Mouse (Mus musculus): Measurements from ENCODE around the gene Rai14. TPM values are rescaled to one million over a fixed set of nuclear protein-coding genes. Genes with fewer than 3 reads are reported as not detected.

Rai14 gene
- total RNA-seq, 2 experiments from 2014 or later, result 2.6 to 3.5 TPM

DNA sequence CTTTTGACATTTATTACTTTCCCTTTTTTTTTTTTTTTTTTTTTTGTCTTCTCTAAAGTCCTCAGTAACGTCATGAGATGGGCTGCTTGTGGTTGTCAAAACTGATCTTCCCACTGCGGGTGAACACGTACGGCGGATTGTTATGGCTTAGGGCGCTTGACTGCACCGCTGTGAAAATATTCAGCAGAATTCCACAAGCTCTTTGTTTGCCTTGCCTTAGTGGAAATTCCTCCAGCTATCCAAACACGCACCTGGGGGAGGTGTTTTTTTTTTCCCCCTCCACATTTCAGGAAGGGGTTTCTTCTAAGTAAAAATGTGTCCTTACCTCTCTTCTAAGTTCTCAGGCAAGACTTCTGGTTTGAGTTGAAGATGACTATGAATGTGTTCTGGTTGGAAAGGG, 6.2 kb upstream of the Rai14 start:
- DNase-seq, result no peak

DNA sequence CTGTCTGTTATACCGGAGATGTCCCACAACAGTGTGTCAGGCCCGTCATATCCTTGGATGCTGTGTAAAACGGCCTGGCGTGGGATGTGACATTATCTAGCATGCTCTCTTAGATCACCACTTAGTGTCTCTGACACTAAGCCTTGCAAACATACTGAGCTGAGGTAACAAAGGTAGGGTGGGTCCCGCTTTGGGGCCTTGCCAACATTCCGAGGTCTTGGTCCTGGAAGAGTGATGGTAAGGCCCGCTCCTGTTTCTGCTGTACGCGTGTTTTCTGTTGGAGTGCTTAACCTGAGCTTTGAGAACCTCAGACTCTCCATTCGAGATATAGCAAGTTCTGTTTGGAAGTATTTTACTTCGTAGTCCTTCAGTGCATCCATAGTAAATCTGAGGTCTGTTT, 5.8 kb upstream of the Rai14 start:
- DNase-seq, result no peak

DNA sequence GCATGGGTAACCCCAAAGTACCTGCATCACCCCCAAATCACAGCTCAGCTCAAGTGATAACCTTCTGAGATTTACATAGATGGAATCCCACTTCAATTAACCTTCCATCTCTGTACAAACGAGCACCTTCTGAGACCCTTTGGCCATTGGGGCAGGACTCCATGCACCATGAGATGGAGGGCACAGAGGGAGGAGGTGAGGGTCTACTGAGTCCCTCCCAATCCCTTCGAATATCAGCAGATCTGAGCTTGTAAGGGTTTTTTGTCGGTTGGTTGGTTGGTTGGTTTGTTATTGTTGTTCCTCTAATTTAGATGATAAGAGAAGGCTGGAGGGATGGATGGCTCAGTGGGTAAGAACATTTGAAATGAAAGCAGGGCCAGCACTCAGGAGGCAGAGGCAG, 5.1 kb upstream of the Rai14 start:
- DNase-seq, result no peak

DNA sequence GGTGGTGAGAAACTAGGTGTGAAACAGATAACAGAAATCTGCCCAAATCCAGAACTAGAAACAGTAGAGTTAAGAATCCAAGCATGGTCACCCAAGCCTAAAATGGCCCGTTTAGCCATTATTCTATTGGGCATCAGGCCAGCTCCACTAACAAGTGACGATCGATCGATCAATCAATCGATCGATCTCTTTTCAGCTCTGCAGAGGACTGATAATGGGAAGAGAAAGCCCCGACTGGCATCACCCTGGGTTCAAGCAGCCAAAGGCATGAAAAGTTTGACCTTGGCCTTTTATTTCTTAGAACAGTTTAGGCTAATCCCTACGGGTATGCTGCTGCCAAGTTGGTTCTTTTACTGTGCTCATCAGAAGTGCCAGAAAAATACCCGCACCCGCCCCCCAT, 4.3 kb upstream of the Rai14 start:
- DNase-seq, result no peak

DNA sequence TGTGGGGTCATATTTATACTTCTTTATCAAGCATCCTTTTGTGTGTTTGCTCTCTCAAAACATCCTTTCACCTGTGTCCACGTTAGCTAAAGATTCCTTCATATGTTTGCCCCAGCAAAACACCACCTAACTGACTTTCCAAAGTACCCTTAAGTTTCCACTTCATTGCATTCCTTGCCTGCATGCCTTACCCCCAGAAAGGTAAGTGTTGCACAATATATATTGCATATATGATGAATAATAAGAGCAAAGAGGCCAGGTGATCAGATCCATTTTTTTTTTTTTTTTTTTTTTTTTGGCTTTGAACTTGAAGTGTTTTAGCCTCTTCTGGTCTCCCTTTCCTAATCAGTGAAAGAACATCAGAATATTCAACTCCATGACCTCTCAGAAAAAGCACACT, 2.9 kb upstream of the Rai14 start:
- DNase-seq, result no peak

DNA sequence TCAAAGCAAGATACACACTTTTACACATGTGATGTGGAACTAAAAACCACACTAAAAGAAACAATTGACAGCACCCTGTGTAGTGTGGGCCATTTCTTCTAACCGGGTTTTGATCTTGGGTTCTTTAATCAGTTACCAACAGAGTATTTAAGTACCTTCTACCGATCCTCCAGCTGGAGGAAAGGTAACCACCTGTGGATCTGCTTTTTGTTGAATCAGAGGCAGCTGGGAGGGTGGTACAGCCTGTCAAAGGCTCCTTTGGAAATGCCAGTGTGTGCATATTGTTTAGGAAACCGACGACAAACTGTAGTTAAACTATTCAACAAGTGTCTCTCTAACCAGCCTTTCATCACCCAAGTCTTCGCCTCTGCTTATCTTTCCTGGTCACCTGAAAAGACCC, 1.5 kb upstream of the Rai14 start:
- DNase-seq, result no peak

DNA sequence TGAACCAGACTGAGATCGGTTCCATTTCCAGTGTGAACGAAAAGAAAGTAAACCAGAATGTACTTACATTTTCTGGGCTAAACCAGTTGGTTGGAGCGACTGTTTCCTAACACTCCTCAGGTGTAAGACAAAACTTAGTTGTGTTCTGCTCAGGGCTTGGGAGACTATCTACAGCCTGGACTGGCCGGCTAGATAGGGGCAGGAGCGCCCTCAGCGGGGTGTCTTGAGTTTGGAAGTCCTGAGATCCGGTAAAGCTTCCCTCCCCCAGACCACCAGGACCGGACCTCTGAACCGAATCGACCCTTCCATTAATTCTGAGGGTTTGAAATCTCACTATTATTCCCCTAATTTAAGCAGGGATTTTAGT, 698 bp upstream of the Rai14 start:
- DNase-seq, result no peak

DNA sequence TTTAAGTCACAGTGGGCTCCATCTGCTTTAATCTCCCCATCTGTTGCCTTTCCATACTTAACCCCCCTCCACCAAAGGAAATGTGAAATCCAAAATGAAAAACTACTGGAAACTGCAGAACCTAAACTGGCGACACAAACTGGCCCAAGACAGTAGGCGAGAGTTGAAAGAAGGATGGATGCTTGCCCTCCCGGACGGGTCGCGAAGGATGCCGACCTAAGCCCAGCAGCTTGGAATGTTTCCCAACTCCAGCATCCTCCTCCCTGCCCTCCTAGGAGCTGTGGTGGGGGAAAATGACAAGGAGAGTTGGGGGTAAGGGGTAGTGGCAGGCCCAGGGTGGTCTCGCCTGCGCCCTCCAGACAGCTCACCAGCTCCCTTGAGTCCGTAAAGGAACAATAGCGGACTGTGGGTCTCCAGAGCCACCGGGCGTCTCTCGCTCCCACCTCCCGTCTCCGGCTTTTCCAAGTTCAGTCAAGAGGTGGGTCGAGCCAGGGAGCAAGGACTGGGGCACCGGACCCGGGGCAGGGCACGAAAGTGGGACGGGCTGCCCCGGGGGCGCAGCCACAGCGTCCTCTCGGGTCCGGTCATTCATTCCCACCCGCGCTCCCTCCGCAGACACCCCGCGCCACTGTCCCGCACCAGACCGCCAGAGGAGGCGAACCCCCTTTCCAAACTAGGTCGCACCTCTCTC, 653 bp downstream of the Rai14 start:
- no peak for DNase-seq

DNA sequence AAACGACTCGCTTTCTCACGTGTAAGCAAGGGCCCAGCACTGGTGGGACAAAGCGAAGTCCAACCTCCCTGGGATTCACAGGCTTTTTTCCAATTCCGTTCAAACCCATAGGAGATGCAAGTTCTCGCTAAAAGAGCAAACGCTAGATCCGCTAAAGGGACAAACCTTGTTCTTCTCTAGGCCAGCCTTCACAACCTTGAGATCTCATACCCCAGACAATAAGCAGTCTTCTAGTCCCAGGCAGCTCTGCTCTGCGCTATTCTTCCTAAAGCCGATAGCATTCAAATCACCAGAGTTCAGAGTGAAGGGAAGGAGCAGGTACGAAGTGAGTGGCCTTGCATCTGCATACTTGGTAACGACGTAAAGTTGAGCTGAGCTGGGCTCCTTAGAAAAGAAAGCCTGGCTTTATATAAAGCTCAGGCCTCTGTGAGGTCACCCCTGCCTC, 1.2 kb downstream of the Rai14 start:
- no peak for DNase-seq

DNA sequence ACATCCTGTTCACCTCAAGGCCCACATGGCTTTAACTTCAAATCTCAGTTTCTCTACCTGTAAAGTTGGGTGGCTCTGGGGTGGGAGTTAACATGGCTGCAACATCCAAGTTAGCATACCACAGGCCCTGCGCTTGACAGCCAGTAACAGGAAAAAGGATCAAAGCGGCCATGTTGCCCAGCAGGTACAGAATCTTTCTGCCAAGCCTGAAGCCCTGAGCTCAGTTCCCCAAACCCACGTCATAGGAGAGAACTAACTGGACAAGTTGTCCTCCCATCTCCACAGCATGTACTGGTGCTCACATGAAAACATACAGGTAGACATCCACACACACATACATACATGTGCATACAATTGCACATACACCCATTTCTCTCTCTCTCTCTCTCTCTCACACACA, 2.1 kb downstream of the Rai14 start:
- no peak for DNase-seq

DNA sequence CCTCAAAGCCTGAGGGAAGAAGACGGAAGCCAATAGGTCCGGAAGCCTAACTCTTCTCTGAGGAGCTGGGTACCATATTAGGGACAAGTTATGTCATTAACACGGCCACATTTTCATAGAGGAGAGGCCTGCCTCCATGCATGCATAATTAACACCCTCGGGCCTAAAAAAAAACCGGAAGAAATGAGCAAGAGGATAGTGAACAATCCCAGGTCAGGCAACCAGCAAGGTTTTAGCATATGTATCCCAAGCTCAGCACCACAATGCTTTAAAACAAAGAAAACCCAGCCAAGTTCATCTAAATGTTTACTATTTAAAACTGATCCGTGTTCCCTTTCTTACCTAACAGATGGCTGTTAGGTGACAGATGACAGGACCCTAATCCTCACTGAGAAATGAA, 3.2 kb downstream of the Rai14 start:
- no peak for DNase-seq

DNA sequence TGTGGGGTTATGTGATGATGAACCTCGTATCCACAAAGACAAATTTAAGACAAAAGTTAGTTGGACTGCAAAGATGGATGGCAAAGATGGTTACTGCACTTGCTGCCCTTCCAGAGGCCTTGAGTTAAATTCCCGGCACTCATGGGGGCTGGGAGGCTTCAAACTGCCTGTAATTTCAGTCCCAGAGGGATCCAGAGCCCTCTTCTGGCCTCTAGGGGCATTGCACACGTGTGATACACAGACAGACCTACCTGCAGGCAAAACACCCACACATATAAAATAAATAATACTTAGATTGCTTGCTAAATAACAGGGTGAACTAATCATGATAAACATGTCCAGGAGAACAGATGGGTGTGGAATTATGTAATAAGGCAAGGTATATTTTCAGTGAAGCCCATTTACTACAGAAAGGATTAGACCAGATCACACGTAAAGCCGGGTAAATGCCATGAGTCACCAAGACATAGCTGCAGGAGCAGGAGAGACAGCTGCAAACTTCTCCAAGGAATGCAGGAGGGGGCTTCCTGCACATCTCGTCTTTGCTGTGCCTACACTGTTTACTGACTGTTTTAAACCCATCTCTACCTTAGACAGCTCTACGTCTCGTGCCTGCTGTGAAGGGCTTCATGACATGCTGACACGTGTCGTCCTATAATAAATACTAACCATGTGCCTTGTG, 5.7 kb downstream of the Rai14 start:
- DNase-seq, result no peak

DNA sequence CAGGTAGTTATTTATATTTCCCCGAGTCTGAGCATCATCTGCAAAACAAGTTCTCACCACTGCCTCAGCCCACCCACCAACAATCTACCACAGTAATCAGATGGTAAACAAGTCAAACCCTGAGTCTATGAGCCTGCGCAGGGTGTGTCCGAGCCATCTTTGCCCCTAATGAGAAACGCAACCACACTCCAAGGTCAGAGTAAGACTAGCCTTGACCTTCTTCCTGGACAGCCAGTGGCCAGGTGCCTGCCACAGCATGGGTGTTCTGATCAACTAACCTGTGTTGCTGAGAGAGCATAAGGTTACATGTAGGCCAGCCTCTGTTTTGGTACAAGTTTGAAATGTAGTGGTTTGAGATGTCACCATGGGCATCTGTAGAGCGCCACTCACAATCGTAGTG, 7.3 kb downstream of the Rai14 start:
- DNase-seq, result no peak

DNA sequence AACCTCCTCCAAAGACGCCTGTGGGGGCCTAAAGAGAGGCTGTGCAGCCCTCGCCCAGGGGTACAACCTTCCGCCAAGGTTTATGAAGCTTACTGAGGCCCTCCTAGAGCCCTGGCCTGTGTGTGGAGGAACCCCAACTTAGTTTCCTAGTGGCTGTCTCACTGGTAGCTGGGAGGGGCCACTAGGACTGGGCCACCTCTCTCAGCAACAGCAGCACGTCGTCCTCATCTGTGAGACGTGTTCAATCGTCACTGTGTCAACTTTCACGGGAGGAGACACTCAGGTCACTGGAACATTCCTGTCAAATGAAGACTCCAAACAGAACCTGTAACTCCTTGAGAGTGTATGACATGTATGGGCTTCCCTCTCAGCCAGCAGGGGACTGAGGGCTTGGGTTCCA, 8.0 kb downstream of the Rai14 start:
- DNase-seq, result no peak

DNA sequence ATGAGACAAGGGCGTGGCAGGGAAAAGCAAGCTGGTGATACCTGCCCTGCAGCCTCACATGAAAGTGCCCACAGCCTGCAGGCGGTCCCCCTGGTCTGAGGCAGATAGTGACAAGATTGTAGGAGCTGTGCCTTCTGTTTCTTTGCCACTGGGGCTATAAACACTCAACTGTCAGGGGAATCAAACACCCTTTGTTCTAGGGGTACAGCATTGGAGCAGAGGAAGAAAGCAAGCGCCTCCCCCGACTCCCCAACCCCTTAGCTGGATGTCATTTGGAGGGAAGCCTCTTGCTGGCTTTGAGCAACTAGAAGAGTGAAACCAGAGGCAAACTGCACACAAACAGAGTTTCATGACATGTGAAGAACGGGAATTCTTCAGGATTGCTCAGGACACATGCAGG, 8.7 kb downstream of the Rai14 start:
- DNase-seq, result no peak

DNA sequence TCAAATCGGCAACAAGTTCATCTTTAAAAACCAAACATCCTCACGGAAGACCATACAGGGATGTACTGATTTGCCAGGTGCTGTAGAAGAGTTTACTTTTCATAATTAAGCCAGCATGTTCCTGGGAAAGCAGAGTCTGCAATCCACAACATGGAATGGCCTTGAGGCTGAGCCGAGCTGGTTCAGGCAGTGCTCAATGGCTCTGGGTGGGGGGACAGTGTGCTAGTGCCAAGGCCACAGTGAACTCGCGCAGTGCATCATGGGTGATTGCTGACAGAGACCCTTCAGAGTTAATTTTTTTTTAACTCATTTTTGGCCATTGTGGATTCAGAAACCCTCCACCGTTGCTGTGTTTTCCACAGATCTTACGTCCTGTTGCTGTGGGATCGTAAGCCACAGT, 10.1 kb downstream of the Rai14 start:
- no peak for DNase-seq

DNA sequence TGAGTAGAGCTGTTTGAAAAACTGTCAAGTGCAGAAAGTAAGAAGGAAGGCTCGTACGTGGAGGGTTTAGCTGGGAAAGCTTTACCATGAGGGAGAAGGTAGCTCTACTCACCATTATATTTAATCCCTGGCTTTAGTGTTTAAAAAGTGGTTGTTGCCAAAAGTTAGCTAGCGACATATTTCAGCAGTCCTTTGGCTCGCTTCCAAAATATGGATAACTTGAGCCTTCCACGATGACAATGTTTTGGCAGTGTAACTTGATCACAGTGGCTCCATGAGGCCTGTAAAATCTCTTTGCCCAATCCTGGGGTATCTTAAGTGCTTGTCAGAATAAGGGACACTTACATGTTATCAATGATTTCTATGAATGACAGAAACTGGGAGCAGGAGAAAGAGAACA, 12.9 kb downstream of the Rai14 start:
- DNase-seq, result no peak

DNA sequence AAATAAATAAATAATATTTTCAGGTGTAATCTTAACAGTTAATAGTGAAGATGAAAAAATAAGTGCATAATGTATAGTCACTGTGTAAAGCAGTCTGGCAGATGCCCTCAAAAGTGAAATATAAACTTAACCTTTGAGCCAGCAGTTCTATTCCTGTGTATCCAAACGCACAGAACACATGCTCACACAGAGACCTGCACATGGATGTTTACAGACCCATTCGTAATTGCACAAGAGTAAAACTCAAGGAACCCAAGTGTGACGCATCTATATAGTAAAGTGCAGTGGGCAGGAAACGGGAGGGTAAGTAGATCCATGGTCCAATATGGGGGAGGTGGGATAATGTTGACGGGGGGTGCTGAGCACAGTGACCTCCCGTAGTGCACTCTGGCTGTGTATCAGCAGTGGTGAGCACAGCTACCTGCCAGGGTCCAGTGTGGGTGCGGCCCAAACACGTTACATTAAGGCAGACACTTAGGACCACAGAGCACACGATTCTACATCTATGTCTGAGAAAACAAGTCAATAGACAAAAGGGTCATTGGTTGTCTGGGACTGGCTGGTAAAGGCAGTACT, 13.4 kb downstream of the Rai14 start:
- no peak for DNase-seq

DNA sequence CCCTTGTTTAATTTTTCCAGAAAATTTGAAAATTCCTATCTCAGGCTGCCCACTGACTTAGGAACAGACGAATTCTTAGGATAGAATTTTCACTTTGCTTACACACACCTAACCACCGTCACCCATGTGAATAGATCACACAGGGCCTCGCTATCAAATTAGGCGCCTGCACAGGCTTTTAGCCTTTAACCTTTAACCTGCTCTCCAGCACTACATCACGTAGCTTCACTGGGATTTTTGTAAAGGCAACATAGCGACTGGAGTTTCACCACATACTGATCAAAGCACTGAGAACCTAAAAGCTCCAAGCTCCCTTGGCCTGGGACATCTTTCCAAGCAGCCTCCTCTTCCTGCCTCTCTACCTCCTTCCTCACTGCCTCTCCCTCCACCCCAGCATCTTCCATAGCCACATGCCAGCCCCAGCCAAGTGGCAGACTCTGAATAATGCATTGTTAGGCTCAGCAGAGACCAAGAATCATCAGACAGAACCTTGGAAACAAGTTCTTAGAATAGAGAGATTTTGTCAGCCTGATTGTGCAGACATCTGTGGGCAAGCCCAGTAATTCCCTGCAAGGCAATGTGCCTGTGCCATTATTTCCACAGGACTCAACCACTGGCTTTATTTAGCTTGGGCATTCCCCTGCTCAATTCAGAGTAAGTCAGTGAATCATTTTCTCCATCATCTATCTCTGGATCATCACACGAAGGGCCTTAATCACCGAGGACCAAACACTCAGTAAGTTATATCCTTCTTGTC, 17.8 kb downstream of the Rai14 start:
- no peak for DNase-seq

DNA sequence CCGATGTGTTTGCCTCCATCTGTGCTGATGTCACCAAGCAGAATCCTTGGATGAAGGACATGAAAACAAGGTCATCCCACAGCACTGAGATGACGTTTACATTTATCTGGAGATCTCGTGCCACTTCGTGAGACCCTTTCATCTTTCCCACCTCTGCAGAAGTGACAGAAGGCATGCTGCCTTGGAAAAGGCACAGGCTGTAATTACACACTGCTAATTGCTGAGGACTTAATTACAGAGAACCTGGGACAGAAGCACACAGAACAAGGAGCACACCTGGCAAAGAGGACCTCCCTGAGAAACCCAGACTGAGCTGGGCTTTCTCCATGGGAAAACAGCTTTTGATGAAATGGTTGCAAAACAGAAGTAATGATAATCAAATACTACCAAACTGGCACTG, 21.8 kb downstream of the Rai14 start:
- DNase-seq, result no peak

DNA sequence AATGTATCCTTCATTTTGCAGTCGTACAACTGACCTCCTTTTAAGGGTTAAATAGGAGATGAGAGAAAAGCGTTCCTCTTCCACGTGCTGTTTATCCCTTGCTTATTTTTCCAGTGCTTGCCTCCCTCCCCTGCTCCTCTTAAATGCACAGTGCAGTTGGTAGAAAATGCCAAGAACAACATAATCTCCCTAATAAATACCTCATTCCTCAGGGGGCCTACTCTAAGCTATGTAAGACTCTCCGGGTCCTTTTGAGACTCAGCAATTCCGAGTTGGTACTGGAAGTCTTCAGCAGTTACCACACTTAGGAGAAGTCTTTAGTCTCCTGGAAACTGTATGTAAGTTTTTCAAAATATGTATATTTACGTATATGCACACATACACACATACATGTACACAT, 22.9 kb downstream of the Rai14 start:
- no peak for DNase-seq

DNA sequence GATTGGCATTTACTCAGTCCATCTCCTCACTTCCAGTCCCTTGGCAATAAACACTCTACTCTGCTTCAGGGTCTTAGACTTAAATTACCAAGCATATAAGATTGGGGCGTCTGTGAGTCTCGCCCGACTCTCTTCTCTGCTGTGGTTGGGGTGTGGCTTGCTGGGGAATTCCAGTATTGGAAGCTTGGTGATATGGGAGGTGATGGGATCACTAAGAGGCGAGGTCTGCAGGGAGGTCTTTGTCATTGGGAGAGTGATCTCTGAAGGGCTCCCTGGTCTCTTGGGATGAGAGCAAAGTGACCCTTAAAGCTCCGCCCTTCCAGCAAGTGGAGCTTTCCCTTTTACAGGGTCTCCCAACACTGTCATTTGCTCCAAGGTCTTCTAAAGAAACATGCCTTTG, 23.5 kb downstream of the Rai14 start:
- no peak for DNase-seq

DNA sequence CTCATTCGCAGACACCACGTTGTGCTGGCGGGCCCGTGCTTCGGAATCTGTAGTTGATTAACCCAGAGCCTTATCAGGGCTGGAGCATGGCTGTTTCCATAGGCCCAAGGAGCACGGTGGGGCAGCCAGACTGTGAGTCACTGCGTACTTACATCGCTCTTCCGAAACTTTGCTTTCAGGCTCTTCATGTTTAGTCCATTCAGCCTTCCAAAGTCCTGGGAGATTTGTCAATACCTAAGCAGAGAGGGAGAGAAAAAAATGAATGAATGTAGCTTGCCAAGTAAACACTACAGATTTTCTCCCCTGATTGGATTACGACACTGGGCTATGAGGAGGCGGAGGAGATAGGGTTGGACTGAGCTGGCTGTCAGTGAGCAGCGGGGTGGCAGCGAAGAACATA, 24.2 kb downstream of the Rai14 start:
- no peak for DNase-seq
